Mouse (Mus musculus) left cerebral cortex, adult 9 months (tissue): ENCODE measurements around the gene Adcy7.
A peak's percentile ranks its signal among the peaks of the same experiment; 100 is the strongest.

Experiments
- DNase-seq, 2 experiments: peaks; one replicate each; pipeline ENCODE4 v3.0.0; 2022; ENCODE audit warnings: low spot score in 2 of 2

Adcy7 gene

GRCm38 (mm10) chr8:88299907-88300603 lies 27.9 kb downstream of the Adcy7 start:
- no peak for DNase-seq

GRCm38 (mm10) chr8:88301589-88302437 lies 29.6 kb downstream of the Adcy7 start:
- no peak for DNase-seq

GRCm38 (mm10) chr8:88305814-88306213 lies 33.6 kb downstream of the Adcy7 start:
- DNase-seq: no peak

- DNase-seq: no peak
Observed at GRCm38 (mm10) chr8:88306511-88306910, 34.3 kb downstream of the Adcy7 start.

- DNase-seq: no peak
Observed at GRCm38 (mm10) chr8:88307736-88308135, 35.5 kb downstream of the Adcy7 start.

- no peak for DNase-seq
Observed at GRCm38 (mm10) chr8:88309274-88309873, 37.2 kb downstream of the Adcy7 start.

GRCm38 (mm10) chr8:88309881-88310280 lies 37.7 kb downstream of the Adcy7 start:
- no peak for DNase-seq

- no peak for DNase-seq
Observed at GRCm38 (mm10) chr8:88310286-88310685, 38.1 kb downstream of the Adcy7 start.

GRCm38 (mm10) chr8:88312966-88313365 lies 40.8 kb downstream of the Adcy7 start:
- DNase-seq: no peak

- no peak for DNase-seq
Observed at GRCm38 (mm10) chr8:88313991-88314390, 41.8 kb downstream of the Adcy7 start.

- no peak for DNase-seq
Observed at GRCm38 (mm10) chr8:88315302-88315701, 43.1 kb downstream of the Adcy7 start.

- peak in 1 of 2 experiments; percentile 26 for DNase-seq
Observed at GRCm38 (mm10) chr8:88316139-88316931, 44.1 kb downstream of the Adcy7 start.

GRCm38 (mm10) chr8:88317341-88317740 lies 45.1 kb downstream of the Adcy7 start:
- no peak for DNase-seq

- no peak for DNase-seq
Observed at GRCm38 (mm10) chr8:88318151-88318550, 45.9 kb downstream of the Adcy7 start.

- no peak for DNase-seq
Observed at GRCm38 (mm10) chr8:88320134-88320533, 47.9 kb downstream of the Adcy7 start.

- no peak for DNase-seq
Observed at GRCm38 (mm10) chr8:88321387-88321786, 49.2 kb downstream of the Adcy7 start.

- DNase-seq: no peak
Observed at GRCm38 (mm10) chr8:88323523-88323922, 51.3 kb downstream of the Adcy7 start.

GRCm38 (mm10) chr8:88324760-88325159 lies 52.6 kb downstream of the Adcy7 start:
- no peak for DNase-seq

- DNase-seq: no peak
Observed at GRCm38 (mm10) chr8:88325251-88325650, 53.0 kb downstream of the Adcy7 start.

GRCm38 (mm10) chr8:88325795-88326194 lies 53.6 kb downstream of the Adcy7 start:
- no peak for DNase-seq

GRCm38 (mm10) chr8:88326328-88326727 lies 54.1 kb downstream of the Adcy7 start:
- DNase-seq: no peak

GRCm38 (mm10) chr8:88328689-88329088 lies 56.5 kb downstream of the Adcy7 start:
- DNase-seq: no peak
